Mouse (Mus musculus): ENCODE measurements around the gene Nt5c.
A peak's percentile ranks its signal among the peaks of the same experiment; 100 is the strongest.
"Not testable (repeated sequence)": the region's sequence is repeated elsewhere in the genome, so short reads cannot be mapped to it uniquely, and the experiment has no call there.

Gene Nt5c

GRCm38 (mm10) chr11:115463397-115463796 is 28.3 kb downstream of the Nt5c start:
- peak; percentile 56 to 85 for DNase-seq

- DNase-seq = peak; percentile 43 to 80
These were observed 29.3 kb downstream of the Nt5c start, which contains the start of gene Slc16a5 for GRCm38 (mm10) chr11:115462243-115462891. Gene Slc16a5 (plus strand): TSS chr11:115462474.

- DNase-seq = no peak
These were observed 29.8 kb downstream of the Nt5c start for GRCm38 (mm10) chr11:115461846-115462242.

- DNase-seq = no peak
These were observed 30.7 kb downstream of the Nt5c start for GRCm38 (mm10) chr11:115460976-115461375.

GRCm38 (mm10) chr11:115457405-115457804 is 34.3 kb downstream of the Nt5c start:
- DNase-seq = peak; percentile 66 to 68

- DNase-seq = no peak
These were observed 35.5 kb downstream of the Nt5c start for GRCm38 (mm10) chr11:115456182-115456581.

GRCm38 (mm10) chr11:115455619-115456018 is 36.0 kb downstream of the Nt5c start:
- no peak for DNase-seq

- DNase-seq = not testable (repeated sequence)
These were observed 36.8 kb downstream of the Nt5c start for GRCm38 (mm10) chr11:115454822-115455221.

- DNase-seq = peak in 1 of 2 experiments; percentile 80
These were observed 38.4 kb downstream of the Nt5c start for GRCm38 (mm10) chr11:115453306-115453705.

GRCm38 (mm10) chr11:115452281-115452860 is 39.3 kb downstream of the Nt5c start:
- DNase-seq = no peak

GRCm38 (mm10) chr11:115451781-115452241 is 39.9 kb downstream of the Nt5c start:
- peak; percentile 38 to 65 for DNase-seq

- peak; percentile 41 to 69 for DNase-seq
These were observed 41.5 kb downstream of the Nt5c start for GRCm38 (mm10) chr11:115450176-115450575.

GRCm38 (mm10) chr11:115448998-115449397 is 42.7 kb downstream of the Nt5c start:
- DNase-seq = peak; percentile 81 to 93

- peak; percentile 80 to 90 for DNase-seq
These were observed 43.6 kb downstream of the Nt5c start for GRCm38 (mm10) chr11:115448075-115448474.

GRCm38 (mm10) chr11:115447321-115447885 is 44.3 kb downstream of the Nt5c start:
- DNase-seq = peak; percentile 60 to 84

- DNase-seq = peak; percentile 72 to 83
These were observed 44.8 kb downstream of the Nt5c start for GRCm38 (mm10) chr11:115446906-115447305.

GRCm38 (mm10) chr11:115441417-115441816 is 50.2 kb downstream of the Nt5c start:
- no peak for DNase-seq

Measured in kidney, postnatal 25 days (tissue).